Mouse (Mus musculus) cerebral cortex, adult 2 months (tissue): ENCODE results near the gene Hif1an.

Experiments
- WGBS: fragments of 180-500 bp; shearing (Covaris S2); methylation state at CpG from one replicate; pipeline ENCODE4 v1.1.7; 2018; 5-methylcytosine and 5-hydroxymethylcytosine counted together

Gene Hif1an

DNA sequence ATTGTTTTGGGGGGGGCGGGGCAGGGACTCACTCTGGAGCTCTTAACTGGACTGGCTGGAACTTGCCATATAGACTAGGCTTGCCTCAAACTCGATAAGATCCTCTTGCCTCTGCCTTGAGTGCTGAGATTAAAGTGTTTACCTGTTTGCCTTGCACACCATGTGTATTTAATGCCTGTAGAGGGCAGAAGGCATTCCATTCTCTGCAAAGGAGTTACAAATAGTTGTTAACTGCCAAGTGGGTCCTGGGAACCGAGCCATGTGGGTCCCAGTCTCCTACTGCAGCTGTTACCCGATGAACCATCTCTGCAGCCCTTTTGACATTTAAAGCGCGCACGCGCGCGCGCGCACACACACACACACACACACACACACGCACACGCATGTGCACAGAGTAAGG lies 1.4 kb downstream of the Hif1an start:
- WGBS, result 84% methylated on average over 14 of the region's 14 CpGs

- WGBS, result 80% methylated on average over 3 of the region's 3 CpGs
These were observed 5.1 kb downstream of the Hif1an start for GRCm38 (mm10) chr19:44567763-44568162.

DNA sequence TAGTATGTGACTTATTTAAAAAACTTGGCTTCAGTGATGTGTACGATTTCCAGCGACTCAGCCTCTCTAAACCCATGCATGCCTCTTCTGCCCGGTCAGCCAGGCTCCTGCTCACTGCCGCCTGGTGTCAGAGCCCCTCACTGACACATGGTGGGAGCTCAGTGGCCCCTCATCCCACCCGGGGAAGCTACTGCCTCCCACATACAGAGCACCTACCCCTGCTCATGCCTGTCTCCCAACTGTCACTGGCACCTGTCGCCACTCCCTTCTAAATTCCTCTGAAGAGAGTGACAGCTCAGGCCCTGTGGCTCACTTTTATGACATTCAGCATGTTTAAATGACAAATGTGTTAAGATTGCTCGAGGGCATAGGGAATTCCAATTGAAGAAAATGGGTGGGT lies 13.6 kb downstream of the Hif1an start:
- WGBS, result 74% methylated on average over 7 of the region's 7 CpGs

- WGBS, result 80% methylated on average over 1 of the region's 1 CpGs
These were observed 15.4 kb downstream of the Hif1an start for GRCm38 (mm10) chr19:44578038-44578437.

DNA sequence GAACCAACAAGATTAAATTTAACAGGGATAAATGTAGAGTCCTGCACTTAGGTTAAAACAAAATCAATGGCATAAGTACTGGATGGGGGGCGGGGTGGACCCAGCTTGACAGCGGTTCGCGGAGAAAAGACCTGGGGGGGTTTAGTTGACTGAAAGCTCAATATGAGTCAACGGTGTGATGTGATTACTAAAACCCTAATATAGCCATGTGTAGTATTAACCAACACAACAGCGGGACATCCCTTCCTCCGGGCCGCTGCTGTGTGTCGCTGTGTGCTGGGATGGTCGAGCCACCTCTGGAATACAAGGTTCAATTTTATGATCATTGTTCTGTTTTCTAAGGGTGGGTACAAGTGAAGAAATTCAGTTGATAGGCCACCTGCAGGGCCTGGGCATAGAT lies 19.5 kb downstream of the Hif1an start:
- 84% methylated on average over 10 of the region's 10 CpGs for WGBS

GRCm38 (mm10) chr19:44582638-44583309 lies 20.1 kb downstream of the Hif1an start:
- 39% methylated on average over 9 of the region's 9 CpGs for WGBS

DNA sequence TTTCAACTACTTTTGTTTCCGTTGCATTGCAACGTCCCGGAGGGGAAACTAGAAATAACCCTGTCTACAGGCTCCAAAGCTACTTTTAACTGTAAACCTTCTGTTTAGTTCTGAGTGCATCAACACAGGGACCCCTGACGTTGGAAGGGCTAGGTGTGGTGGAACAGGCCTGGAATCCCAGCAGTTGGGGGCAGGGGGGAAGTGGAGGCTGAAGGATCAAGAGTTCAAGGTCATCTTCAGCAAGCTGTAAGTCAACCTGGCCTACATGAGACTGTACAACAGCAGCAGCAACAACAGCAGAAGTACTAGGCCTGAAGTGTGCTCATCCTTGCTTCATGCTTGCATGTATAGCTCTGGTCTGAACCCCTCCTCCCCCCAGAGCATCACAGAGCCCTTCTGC lies 25.4 kb downstream of the Hif1an start:
- 64% methylated on average over 4 of the region's 4 CpGs for WGBS

DNA sequence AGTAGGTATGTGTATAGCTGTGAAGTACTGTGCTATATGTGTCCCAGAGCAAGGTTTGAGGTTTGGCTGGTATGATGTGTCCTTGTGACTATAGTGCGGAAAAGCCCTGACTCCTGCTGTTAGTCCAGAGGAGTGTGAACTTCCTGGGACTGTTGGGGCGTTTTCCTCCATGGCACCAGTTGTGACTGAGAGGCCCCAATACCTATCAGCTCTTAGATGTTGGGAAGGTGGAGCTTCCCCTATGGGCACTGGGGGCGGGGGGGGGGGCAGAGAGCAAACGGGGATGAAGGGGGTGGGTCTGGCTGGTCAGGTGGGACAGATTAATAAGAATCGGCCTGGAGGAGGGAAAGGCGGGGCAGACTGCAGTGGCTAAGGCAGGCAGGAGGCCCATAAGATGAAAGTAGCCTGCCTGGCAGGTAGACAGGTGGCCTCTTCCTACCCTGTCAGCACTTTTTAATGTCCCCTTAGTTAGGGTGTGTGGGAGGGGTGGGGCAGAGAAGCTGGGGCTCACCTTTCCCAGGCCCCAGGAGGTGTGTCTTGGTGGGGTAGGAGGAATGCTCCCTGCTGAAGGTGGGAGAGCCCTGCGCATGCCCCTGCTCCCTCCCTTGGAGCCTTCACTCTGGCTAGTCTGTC lies 27.1 kb downstream of the Hif1an start:
- 63% methylated on average over 7 of the region's 7 CpGs for WGBS

DNA sequence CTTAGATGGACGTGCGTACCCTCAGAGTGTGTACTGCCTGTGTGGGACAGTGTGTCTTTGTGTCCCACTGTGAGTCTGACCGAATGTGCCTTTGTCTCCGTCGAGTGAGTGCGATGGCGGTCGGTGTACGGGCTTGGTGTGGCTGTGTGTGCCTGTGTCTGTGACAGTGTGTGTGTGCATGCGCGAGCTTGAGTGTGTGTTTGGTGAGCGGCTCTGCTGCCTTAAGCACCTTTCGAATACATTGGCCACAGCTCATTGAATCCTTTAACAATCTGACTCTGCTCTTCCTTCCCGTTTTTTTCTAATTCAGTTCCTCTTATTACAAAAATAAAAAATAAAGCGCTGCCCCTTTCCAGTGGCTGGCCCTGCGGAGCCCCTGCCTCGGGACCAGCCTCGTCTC lies 28.3 kb downstream of the Hif1an start:
- 83% methylated on average over 18 of the region's 18 CpGs for WGBS

GRCm38 (mm10) chr19:44591638-44592037 lies 29.0 kb downstream of the Hif1an start:
- 64% methylated on average over 6 of the region's 6 CpGs for WGBS

- 95% methylated on average over 14 of the region's 14 CpGs for WGBS
These were observed 31.5 kb downstream of the Hif1an start for GRCm38 (mm10) chr19:44594180-44594579.

GRCm38 (mm10) chr19:44618166-44618565 lies 55.5 kb downstream of the Hif1an start:
- 37% methylated on average over 7 of the region's 7 CpGs for WGBS
